Mouse (Mus musculus) CH12.LX (cell line): ENCODE results near the gene Gm9780. TPM values are rescaled to one million over a fixed set of nuclear protein-coding genes. Genes with fewer than 3 reads are reported as not detected.
"Not testable (repeated sequence)": the region's sequence is repeated elsewhere in the genome, so short reads cannot be mapped to it uniquely, and the experiment has no call there.

Experiments used
- DNase-seq: peaks from one replicate; pipeline ENCODE4 v3.0.0-alpha.2; 2013; ENCODE audit errors: extremely low read depth
- H3K27ac ChIP-seq: 2 replicates; pipeline ENCODE4 v1.5.1; 2012; ENCODE audit warnings: low read depth, mild to moderate bottlenecking, control low read depth, moderate library complexity; ENCODE audit not compliant: insufficient read depth
- H3K27me3 ChIP-seq: replicated peaks from 2 replicates; pipeline ENCODE3; 2012; ENCODE audit warnings: inconsistent platforms
- H3K36me3 ChIP-seq, 2 experiments: replicated peaks in 1 of 2; 2 replicates each; pipeline versions ENCODE3 to v1.6.1; 2012; ENCODE audit warnings: inconsistent platforms in 1 of 2, low read length in 1 of 2, mild to moderate bottlenecking in 1 of 2, mixed read lengths in 1 of 2, moderate library complexity in 1 of 2; ENCODE audit not compliant: control insufficient read depth in 1 of 2, insufficient read depth in 1 of 2
- H3K4me1 ChIP-seq, 2 experiments: 2 replicates each; pipeline ENCODE4 v1.6.1; 2012; ENCODE audit warnings: inconsistent platforms in 1 of 2, moderate library complexity in 1 of 2; ENCODE audit not compliant: insufficient read depth in 2 of 2, control insufficient read depth in 1 of 2
- H3K4me2 ChIP-seq: 2 replicates; pipeline ENCODE4 v1.6.1; 2012; ENCODE audit warnings: low read depth, mild to moderate bottlenecking, control low read depth; ENCODE audit not compliant: poor library complexity, insufficient read depth, severe bottlenecking
- H3K4me3 ChIP-seq, 3 experiments: fragments of 150-350 bp in 1 of 3; sonication (generic) in 1 of 3; replicated peaks in 1 of 3; 2 replicates each; pipeline versions ENCODE3 to v1.5.1; 2011 to 2012; ENCODE audit warnings: low read depth in 2 of 3, low read length in 2 of 3, mild to moderate bottlenecking in 2 of 3, moderate library complexity in 2 of 3, control low read depth in 1 of 3, improper control_type of control experiment in 1 of 3, inconsistent platforms in 1 of 3, mixed read lengths in 1 of 3; ENCODE audit not compliant: poor library complexity in 1 of 3
- H3K79me2 ChIP-seq: replicated peaks from 2 replicates; pipeline ENCODE4 v1.6.1; 2012; ENCODE audit warnings: mild to moderate bottlenecking, moderate library complexity; ENCODE audit not compliant: control insufficient read depth, poor library complexity, insufficient read depth, severe bottlenecking; ENCODE audit errors: extremely low read depth
- H3K9ac ChIP-seq: 2 replicates; pipeline ENCODE4 v1.6.1; 2012; ENCODE audit warnings: low read depth, mild to moderate bottlenecking, control low read depth, moderate library complexity; ENCODE audit not compliant: insufficient read depth
- H3K9me3 ChIP-seq: replicated peaks from 2 replicates; pipeline ENCODE3; 2012; ENCODE audit warnings: low read length, inconsistent platforms, mixed read lengths
- dilution Hi-C: fragments of 300-500 bp; cut with MboI; formaldehyde crosslinking; loops from 2 replicates; pipeline ENCODE4 v1.14.3; 2020; ENCODE audit warnings: low sequenced_read_pairs; ENCODE audit not compliant: extremely low pct_unique_long_range_greater_than_20kb, extremely low pct_ligation_motif_present
- in situ Hi-C: fragments of 300-500 bp; cut with MboI; formaldehyde crosslinking; loops from 3 replicates; pipeline ENCODE4 v1.14.3; 2019; ENCODE audit warnings: low sequenced_read_pairs, low pct_ligation_motif_present, low pct_unique_long_range_greater_than_20kb, mixed read lengths
- polyA plus RNA-seq: library from polyadenylated mRNA; unstranded; fragments of >175 nt; gene quantifications from 2 replicates; pipeline ENCODE4 v1.2.1, GENCODE M21; 2012; ENCODE audit warnings: low read depth; ENCODE audit not compliant: insufficient read length
- total RNA-seq, 2 experiments: library from RNA; depleted of rRNA; stranded (reverse); fragments of 300-350 nt in 1 of 2; fragments of >200 nt in 1 of 2; gene quantifications; 2 replicates each; pipeline ENCODE4 v1.2.3; 2012 to 2014

Gene Gm9780
- not detected in 2 replicates for total RNA-seq (2012; rRNA removed)
- not detected in 2 replicates for total RNA-seq (2014; rRNA removed)
- not detected in 2 replicates for polyA plus RNA-seq

- H3K9ac ChIP-seq, in situ Hi-C loops, H3K27ac ChIP-seq, H3K36me3 ChIP-seq, DNase-seq, H3K4me3 ChIP-seq, H3K27me3 ChIP-seq, H3K4me2 ChIP-seq, dilution Hi-C loops, H3K4me1 ChIP-seq, H3K79me2 ChIP-seq, H3K9me3 ChIP-seq: not testable (repeated sequence)
These were observed at the start of gene Gm9780 for GRCm38 (mm10) chr14:26042611-26043010. TSS of gene Gm9780 (minus strand) at chr14:26042711.

DNA sequence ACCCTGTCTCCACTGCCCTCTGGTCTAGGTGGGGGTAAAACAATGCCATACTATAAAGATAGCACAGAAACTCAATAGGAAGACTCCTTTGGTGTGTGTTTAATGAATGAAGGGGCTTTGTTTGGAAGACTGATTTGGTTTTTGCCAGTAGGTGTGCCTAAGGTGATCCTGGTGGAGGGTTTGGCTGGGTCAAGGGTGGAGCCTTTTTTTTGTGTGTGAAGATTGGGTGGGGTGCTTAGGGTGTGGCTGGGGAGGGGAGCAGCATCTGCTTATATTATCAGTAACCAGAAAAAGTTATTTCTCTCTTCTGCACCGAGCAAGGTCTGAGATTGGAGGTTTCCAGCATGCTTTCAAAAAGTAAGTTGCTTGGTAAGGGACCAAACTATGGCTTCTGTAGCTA is 39.5 kb upstream of the Gm9780 start, which contains the start of gene Cphx3:
TSS of gene Cphx3 (plus strand) at position 301 of the 400 bp plus-strand sequence.
- in situ Hi-C loops, dilution Hi-C loops, H3K36me3 ChIP-seq, H3K27ac ChIP-seq, H3K9me3 ChIP-seq, H3K4me1 ChIP-seq, H3K4me2 ChIP-seq, H3K27me3 ChIP-seq, DNase-seq, H3K4me3 ChIP-seq, H3K9ac ChIP-seq, H3K79me2 ChIP-seq: not testable (repeated sequence)

- DNase-seq, H3K4me2 ChIP-seq, H3K27me3 ChIP-seq, H3K36me3 ChIP-seq, H3K4me1 ChIP-seq, H3K9ac ChIP-seq, H3K79me2 ChIP-seq, dilution Hi-C loops, H3K9me3 ChIP-seq, H3K27ac ChIP-seq, in situ Hi-C loops, H3K4me3 ChIP-seq: not testable (repeated sequence)
These were observed 38.7 kb upstream of the Gm9780 start, which contains the start of gene Cphx2 for GRCm38 (mm10) chr14:26081216-26081615. TSS of gene Cphx2 (plus strand) at chr14:26081516.

DNA sequence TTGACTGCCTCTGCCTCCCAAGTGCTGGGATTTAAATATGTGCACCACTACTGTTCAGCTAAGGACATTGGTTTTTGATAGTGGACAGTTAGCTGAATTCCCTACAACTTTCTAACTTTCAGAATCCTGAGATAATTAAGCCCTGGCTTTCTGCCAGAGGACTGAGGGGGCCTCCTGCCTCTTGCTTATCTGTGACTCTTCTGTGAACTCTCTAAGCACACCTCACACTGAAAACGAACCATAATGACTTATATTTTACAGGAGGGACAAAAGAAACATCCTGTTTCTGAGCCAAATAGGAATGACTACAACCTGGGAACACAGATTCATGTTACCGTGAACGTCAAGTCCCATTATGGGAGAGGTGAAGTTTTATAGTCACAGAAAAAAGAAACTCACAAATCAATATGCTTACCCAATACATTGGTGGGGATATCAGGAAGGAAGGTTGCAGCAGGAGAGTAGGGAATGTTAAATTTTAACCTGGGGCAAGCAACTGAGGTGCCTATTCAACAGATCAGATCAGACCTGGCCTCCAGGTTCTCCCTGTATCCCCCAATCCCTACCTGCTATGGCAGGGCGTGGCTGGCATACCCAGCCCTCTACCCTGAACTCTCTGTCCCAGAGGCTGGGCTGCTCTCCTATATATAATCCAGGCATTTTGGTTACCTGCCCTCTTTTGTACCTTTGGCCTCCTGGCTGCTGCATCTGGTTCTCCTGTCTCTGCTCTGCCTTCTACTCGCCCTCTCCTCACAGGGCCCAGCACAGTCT is 34.3 kb upstream of the Gm9780 start:
- H3K4me1 ChIP-seq, in situ Hi-C loops, DNase-seq, H3K79me2 ChIP-seq, H3K9me3 ChIP-seq, H3K9ac ChIP-seq, H3K27ac ChIP-seq, dilution Hi-C loops, H3K4me3 ChIP-seq, H3K36me3 ChIP-seq, H3K4me2 ChIP-seq, H3K27me3 ChIP-seq: not testable (repeated sequence)

- in situ Hi-C loops, DNase-seq, H3K9ac ChIP-seq, H3K36me3 ChIP-seq, H3K27me3 ChIP-seq, H3K79me2 ChIP-seq, H3K4me1 ChIP-seq, H3K4me2 ChIP-seq, H3K27ac ChIP-seq, H3K9me3 ChIP-seq, H3K4me3 ChIP-seq, dilution Hi-C loops: not testable (repeated sequence)
These were observed 24.8 kb upstream of the Gm9780 start, which contains the start of gene Tmem254c for GRCm38 (mm10) chr14:26067325-26067633. TSS of gene Tmem254c (minus strand) at chr14:26067355.

- H3K36me3 ChIP-seq, DNase-seq, dilution Hi-C loops, H3K27me3 ChIP-seq, H3K4me2 ChIP-seq, H3K9me3 ChIP-seq, H3K9ac ChIP-seq, H3K79me2 ChIP-seq, H3K27ac ChIP-seq, in situ Hi-C loops, H3K4me1 ChIP-seq, H3K4me3 ChIP-seq: not testable (repeated sequence)
These were observed 24.2 kb upstream of the Gm9780 start for GRCm38 (mm10) chr14:26066574-26067324.
